Mouse (Mus musculus) neural tube, embryonic 11.5 days (tissue): ENCODE results near the gene Lamtor3. TPM values are rescaled to one million over a fixed set of nuclear protein-coding genes. Genes with fewer than 3 reads are reported as not detected.
A peak's percentile ranks its signal among the peaks of the same experiment; 100 is the strongest.

ENCODE experiments used
- ATAC-seq: fragments of 200-750 bp; cut with Nextera tagmentation; 2 replicates; pipeline ENCODE4 v1.8.0; 2017; ENCODE audit warnings: moderate number of reproducible peaks, mild to moderate bottlenecking, moderate TSS enrichment, moderate library complexity; ENCODE audit not compliant: insufficient read depth, low FRiP score, low TSS enrichment
- DNase-seq: peaks from one replicate; pipeline ENCODE4 v3.0.0-alpha.2; 2015; ENCODE audit warnings: low spot score
- H3K27ac ChIP-seq: fragments of 300-500 bp; sonication (generic); 2 replicates; pipeline ENCODE4 v1.5.1; 2014; ENCODE audit warnings: low read depth, mild to moderate bottlenecking, low read length
- H3K27me3 ChIP-seq: fragments of 300-500 bp; sonication (generic); 2 replicates; pipeline ENCODE4 v1.6.1; 2014; ENCODE audit warnings: mild to moderate bottlenecking, low read length, mixed read lengths; ENCODE audit not compliant: control insufficient read depth, insufficient read depth
- H3K36me3 ChIP-seq: fragments of 300-500 bp; sonication (generic); 2 replicates; pipeline ENCODE4 v1.6.1; 2014; ENCODE audit warnings: mild to moderate bottlenecking, low read length, moderate library complexity, mixed read lengths; ENCODE audit not compliant: control insufficient read depth, insufficient read depth
- H3K4me1 ChIP-seq: fragments of 300-500 bp; sonication (generic); 2 replicates; pipeline ENCODE4 v1.6.1; 2014; ENCODE audit warnings: low read length, mixed read lengths; ENCODE audit not compliant: control insufficient read depth, insufficient read depth
- H3K4me2 ChIP-seq: fragments of 300-500 bp; sonication (generic); 2 replicates; pipeline ENCODE4 v1.6.1; 2014; ENCODE audit warnings: low read depth, mild to moderate bottlenecking, moderate library complexity
- H3K4me3 ChIP-seq: fragments of 300-500 bp; sonication (generic); 2 replicates; pipeline ENCODE4 v1.5.1; 2014; ENCODE audit warnings: low read depth, low read length
- H3K9ac ChIP-seq: fragments of 300-500 bp; sonication (generic); 2 replicates; pipeline ENCODE4 v1.6.1; 2014; ENCODE audit warnings: mild to moderate bottlenecking, low read length
- H3K9me3 ChIP-seq: fragments of 300-500 bp; sonication (generic); 2 replicates; pipeline ENCODE4 v1.6.1; 2016; ENCODE audit warnings: low read length; ENCODE audit not compliant: control insufficient read depth
- WGBS: fragments of 180-500 bp; shearing (Covaris S2); extraction: QIAGEN DNeasy Blood & Tissue Kit; methylation state at CpG from one replicate; pipeline ENCODE4 v1.1.7; 2014; 5-methylcytosine and 5-hydroxymethylcytosine counted together
- polyA plus RNA-seq: library from polyadenylated mRNA; unstranded; fragments of >200 nt; fragmentation: Nextera tagmentation; extraction: Ambion mirVana; gene quantifications from 2 replicates; pipeline ENCODE4 v1.2.1, GENCODE M21; 2014

Lamtor3 gene
- polyA plus RNA-seq, 1 experiment from 2014 or later = 94.8 TPM

DNA sequence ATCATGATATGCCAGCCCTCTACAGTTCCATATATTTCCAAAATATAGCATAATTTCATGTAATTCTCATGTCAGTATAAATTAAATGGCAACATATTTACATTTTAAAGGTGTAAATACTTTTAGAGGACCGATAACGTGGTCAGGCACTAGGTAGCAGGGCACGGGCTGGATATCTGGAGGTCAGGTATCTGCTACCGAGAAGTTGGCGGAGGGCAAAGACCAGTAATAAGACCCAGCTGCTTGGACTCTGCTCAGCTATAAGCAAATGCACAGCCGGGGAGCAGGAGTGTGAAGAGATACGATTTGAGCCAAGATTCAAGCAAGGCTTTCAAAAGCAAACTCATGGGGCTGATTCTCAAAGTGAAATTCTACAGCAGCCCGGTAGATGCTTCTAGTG lies 56.0 kb downstream of the Lamtor3 start:
- DNase-seq (no peak), ATAC-seq (no peak)
- Histone ChIP-seq H3K4me3 (no peak overlapping the region), H3K4me1 (peaks cover 7% of the 10 kb centered on the region; the same call in 1 of the 2 replicates), H3K9ac (no peak overlapping the region), H3K27me3 (no peaks in the 10 kb centered on the region), H3K9me3 (no peaks in the 10 kb centered on the region), H3K27ac (no peak overlapping the region), H3K36me3 (no peaks in the 10 kb centered on the region), H3K4me2 (no peak overlapping the region)
- 84% methylated on average over 8 of the region's 8 CpGs for WGBS

DNA sequence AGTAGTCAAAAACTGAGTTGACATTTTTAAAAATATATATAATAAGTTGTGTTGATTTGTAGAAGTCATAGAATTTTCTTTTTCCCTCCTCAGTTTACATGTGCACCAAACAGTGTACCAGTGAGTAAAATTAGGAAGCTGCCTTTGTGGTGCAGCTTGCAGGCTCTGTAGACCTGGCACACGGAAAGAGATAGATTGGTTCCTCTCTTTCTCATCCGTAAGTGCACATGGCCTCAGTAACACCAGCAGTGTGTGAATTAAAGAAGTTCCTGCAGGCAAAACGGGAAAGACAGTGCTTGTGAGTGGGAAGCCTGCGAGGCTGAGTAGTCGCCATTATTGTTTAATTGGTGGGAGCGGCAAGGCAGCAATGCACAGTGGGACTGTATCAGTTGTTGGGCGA lies 57.1 kb downstream of the Lamtor3 start:
- Histone ChIP-seq H3K9ac (no peak overlapping the region), H3K27ac (no peak overlapping the region), H3K27me3 (no peaks in the 10 kb centered on the region), H3K4me2 (no peak overlapping the region), H3K36me3 (no peaks in the 10 kb centered on the region), H3K9me3 (no peaks in the 10 kb centered on the region), H3K4me3 (no peak overlapping the region), H3K4me1 (peaks cover 7% of the 10 kb centered on the region; the same call in 1 of the 2 replicates)
- no peak for ATAC-seq
- 85% methylated on average over 7 of the region's 7 CpGs for WGBS
- DNase-seq = no peak

DNA sequence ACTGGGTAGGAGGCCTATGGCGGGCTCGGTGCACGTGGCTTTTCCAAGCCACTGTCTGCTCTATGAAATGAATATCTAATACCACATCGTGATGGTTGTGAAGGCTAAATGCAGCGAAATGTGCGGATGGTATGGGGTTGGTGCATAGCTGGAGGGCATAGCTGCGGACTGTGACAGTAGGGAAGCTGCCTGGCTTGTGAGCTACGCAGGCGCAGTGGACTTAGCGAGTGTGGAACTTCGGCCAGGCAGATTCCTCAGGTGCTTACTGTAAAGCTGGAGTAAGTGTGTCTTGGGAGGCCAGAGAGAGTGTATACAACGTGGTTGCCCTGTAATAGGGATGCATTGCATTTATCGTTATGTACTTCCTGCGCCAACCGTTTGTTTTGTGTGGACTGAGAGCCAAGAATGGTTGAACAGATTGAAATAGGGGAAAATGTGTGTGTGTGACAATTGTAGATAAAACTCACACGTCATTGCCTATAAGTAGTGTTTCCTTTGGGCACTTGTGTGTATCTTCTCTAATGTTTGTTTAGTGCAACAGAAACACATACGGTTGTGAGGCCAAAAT lies 57.6 kb downstream of the Lamtor3 start:
- no peak for ATAC-seq
- no peak overlapping the region for H3K4me3 ChIP-seq
- 91% methylated on average over 17 of the region's 17 CpGs for WGBS
- H3K27me3 ChIP-seq = no peaks in the 10 kb centered on the region
- H3K4me2 ChIP-seq = no peak overlapping the region
- no peak overlapping the region for H3K27ac ChIP-seq
- no peak overlapping the region for H3K9ac ChIP-seq
- H3K36me3 ChIP-seq = no peaks in the 10 kb centered on the region
- no peaks in the 10 kb centered on the region for H3K9me3 ChIP-seq
- peaks cover 7% of the 10 kb centered on the region; the same call in 1 of the 2 replicates for H3K4me1 ChIP-seq
- no peak for DNase-seq

DNA sequence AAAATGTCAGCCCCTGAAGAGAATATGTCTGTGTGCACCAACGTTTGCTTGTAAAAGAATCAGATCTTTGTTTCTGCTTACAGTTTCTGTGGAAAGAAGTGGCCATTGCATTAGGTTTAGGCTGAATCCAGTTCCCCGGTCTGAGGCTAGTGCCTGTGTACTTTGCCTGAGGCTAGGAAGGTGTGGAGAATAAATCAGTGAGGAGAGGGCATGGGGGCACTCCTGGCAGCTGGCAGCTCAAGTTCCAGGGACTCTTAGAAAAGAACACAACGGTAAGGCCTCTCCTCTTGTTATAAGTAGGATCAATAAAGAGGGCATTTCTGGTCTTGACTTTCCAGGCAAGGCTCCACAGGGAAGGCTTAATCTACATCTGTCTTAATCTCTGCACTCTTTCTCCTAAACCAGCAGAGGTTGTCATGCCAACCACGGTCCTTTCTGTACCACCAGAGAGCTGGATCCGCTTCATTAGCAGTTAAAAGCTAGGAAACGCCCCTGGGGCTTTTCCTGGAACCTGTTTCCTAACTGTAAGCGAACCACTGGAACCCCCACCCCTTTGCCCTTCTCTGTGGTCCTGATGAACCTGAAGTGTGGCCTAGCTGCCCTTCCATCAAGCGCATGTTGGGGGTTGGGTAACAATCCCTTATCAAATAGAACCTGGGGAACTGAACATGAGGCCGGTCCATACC lies 58.8 kb downstream of the Lamtor3 start:
- no peaks in the 10 kb centered on the region for H3K9me3 ChIP-seq
- H3K4me2 ChIP-seq = no peak overlapping the region
- WGBS = 25% methylated on average over 9 of the region's 9 CpGs
- no peaks in the 10 kb centered on the region for H3K27me3 ChIP-seq
- H3K4me1 ChIP-seq = peaks cover 7% of the 10 kb centered on the region; the same call in 1 of the 2 replicates
- H3K9ac ChIP-seq = no peak overlapping the region
- peak; percentile 62 for ATAC-seq
- peak; percentile 62 for DNase-seq
- no peak overlapping the region for H3K27ac ChIP-seq
- no peak overlapping the region for H3K4me3 ChIP-seq
- H3K36me3 ChIP-seq = no peaks in the 10 kb centered on the region

- no peaks in the 10 kb centered on the region for H3K9me3 ChIP-seq
- no peak overlapping the region for H3K4me3 ChIP-seq
- 23% methylated on average over 6 of the region's 6 CpGs for WGBS
- no peak overlapping the region for H3K4me2 ChIP-seq
- ATAC-seq = peak; percentile 43; the same call in 1 of the 2 replicates
- H3K4me1 ChIP-seq = peaks cover 7% of the 10 kb centered on the region; the same call in 1 of the 2 replicates
- H3K36me3 ChIP-seq = no peaks in the 10 kb centered on the region
- no peak overlapping the region for H3K27ac ChIP-seq
- no peak for DNase-seq
- H3K9ac ChIP-seq = no peak overlapping the region
- H3K27me3 ChIP-seq = no peaks in the 10 kb centered on the region
These were observed 59.3 kb downstream of the Lamtor3 start for GRCm38 (mm10) chr3:137977629-137978041.

DNA sequence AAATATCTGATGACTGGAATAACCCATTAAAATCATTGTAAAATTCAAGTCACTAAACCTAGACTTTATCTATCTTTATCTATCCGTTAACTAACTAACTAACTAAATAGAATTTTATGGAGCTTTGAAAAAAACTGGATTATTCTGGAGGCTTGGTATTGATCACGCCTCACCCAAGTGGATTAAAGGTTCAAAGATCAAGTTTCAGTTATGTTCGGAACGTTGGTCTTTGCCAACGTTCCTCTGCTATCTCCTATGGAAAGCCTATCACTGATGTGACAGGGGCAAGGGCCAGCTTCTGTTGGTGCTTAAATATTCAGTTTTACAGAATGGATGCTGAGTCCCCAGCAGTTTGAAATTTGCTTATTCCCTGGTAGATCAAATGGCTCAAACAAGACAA lies 59.9 kb downstream of the Lamtor3 start:
- no peak overlapping the region for H3K27ac ChIP-seq
- WGBS = 82% methylated on average over 5 of the region's 5 CpGs
- ATAC-seq = no peak
- no peak overlapping the region for H3K4me2 ChIP-seq
- H3K9me3 ChIP-seq = no peaks in the 10 kb centered on the region
- no peak overlapping the region for H3K9ac ChIP-seq
- H3K4me3 ChIP-seq = no peak overlapping the region
- no peak for DNase-seq
- no peaks in the 10 kb centered on the region for H3K36me3 ChIP-seq
- peaks cover 7% of the 10 kb centered on the region; the same call in 1 of the 2 replicates for H3K4me1 ChIP-seq
- no peaks in the 10 kb centered on the region for H3K27me3 ChIP-seq

Other genes starting within 250 kb of the Lamtor3 start
- gene Gm21962, start 247.0 kb upstream of the Lamtor3 start, polyA plus RNA-seq = not detected in 2 replicates
- 2,454 and 2,599 TPM in 2 replicates for gene H2afz, start 54.0 kb upstream of the Lamtor3 start, polyA plus RNA-seq
- 8.7 and 11.0 TPM in 2 replicates for gene Dnajb14, start 50.8 kb upstream of the Lamtor3 start, polyA plus RNA-seq
- gene Dapp1, start 63.0 kb downstream of the Lamtor3 start, polyA plus RNA-seq = 1.6 and 2.6 TPM in 2 replicates
- gene 1110002E22Rik, start 146.5 kb downstream of the Lamtor3 start, polyA plus RNA-seq = 0.21 and 0.42 TPM in 2 replicates
- not detected in 2 replicates for gene Gm5105, start 148.9 kb downstream of the Lamtor3 start, polyA plus RNA-seq
- gene Trmt10a, start 224.9 kb downstream of the Lamtor3 start, polyA plus RNA-seq = 13.8 and 17.0 TPM in 2 replicates
- gene Mttp, start 226.5 kb downstream of the Lamtor3 start, polyA plus RNA-seq = 7.5 and 7.8 TPM in 2 replicates